Mouse (Mus musculus) intestine, postnatal 0 days (tissue): Measurements from ENCODE around the gene Cldn15. TPM values are rescaled to one million over a fixed set of nuclear protein-coding genes. Genes with fewer than 3 reads are reported as not detected.

Source experiments
- ATAC-seq: fragments of 200-750 bp; cut with Nextera tagmentation; 2 replicates; pipeline ENCODE4 v1.8.0; 2017; ENCODE audit warnings: mild to moderate bottlenecking, moderate TSS enrichment, moderate library complexity
- H3K27ac ChIP-seq: fragments of 300-500 bp; sonication (generic); 2 replicates; pipeline ENCODE4 v1.5.1; 2014; ENCODE audit warnings: mild to moderate bottlenecking, low read depth, low read length, moderate library complexity
- H3K27me3 ChIP-seq: fragments of 300-500 bp; sonication (generic); replicated peaks from 2 replicates; pipeline ENCODE4 v1.6.1; 2014; ENCODE audit warnings: low read length, mixed read lengths; ENCODE audit not compliant: control insufficient read depth, insufficient read depth
- H3K36me3 ChIP-seq: fragments of 300-500 bp; sonication (generic); 2 replicates; pipeline ENCODE4 v1.6.1; 2014; ENCODE audit warnings: mild to moderate bottlenecking, moderate library complexity; ENCODE audit not compliant: control insufficient read depth, insufficient read depth
- H3K4me1 ChIP-seq: fragments of 300-500 bp; sonication (generic); replicated peaks from 2 replicates; pipeline ENCODE4 v1.6.1; 2014; ENCODE audit warnings: antibody characterized with exemption, low read length, mixed read lengths; ENCODE audit not compliant: control insufficient read depth, insufficient read depth
- H3K4me2 ChIP-seq: fragments of 300-500 bp; sonication (generic); replicated peaks from 2 replicates; pipeline ENCODE4 v1.6.1; 2014; ENCODE audit warnings: low read depth, mild to moderate bottlenecking, moderate library complexity
- H3K4me3 ChIP-seq: fragments of 300-500 bp; sonication (generic); 2 replicates; pipeline ENCODE4 v1.5.1; 2014; ENCODE audit warnings: low read depth, low read length
- H3K9ac ChIP-seq: fragments of 300-500 bp; sonication (generic); 2 replicates; pipeline ENCODE4 v1.6.1; 2014; ENCODE audit warnings: mild to moderate bottlenecking, low read depth, low read length
- H3K9me3 ChIP-seq: fragments of 300-500 bp; sonication (generic); 2 replicates; pipeline ENCODE4 v1.6.1; 2016; ENCODE audit warnings: mixed run types; ENCODE audit not compliant: control insufficient read depth
- CTCF ChIP-seq: sonication (generic); IDR thresholded peaks from 2 replicates; pipeline ENCODE4 v1.5.1; 2016; ENCODE audit warnings: low read depth, mild to moderate bottlenecking, control low read depth, antibody characterized with exemption, moderate library complexity
- WGBS: fragments of 180-500 bp; shearing (Covaris S2); extraction: QIAGEN DNeasy Blood & Tissue Kit; methylation state at CpG from one replicate; pipeline ENCODE4 v1.1.7; 2014; 5-methylcytosine and 5-hydroxymethylcytosine counted together
- polyA plus RNA-seq: library from polyadenylated mRNA; unstranded; fragments of >200 nt; fragmentation: Nextera tagmentation; extraction: Ambion mirVana; gene quantifications from 2 replicates; pipeline ENCODE4 v1.2.1, GENCODE M21; 2015

Gene Cldn15
- polyA plus RNA-seq, 1 experiment from 2014 or later = 29.5 TPM

DNA sequence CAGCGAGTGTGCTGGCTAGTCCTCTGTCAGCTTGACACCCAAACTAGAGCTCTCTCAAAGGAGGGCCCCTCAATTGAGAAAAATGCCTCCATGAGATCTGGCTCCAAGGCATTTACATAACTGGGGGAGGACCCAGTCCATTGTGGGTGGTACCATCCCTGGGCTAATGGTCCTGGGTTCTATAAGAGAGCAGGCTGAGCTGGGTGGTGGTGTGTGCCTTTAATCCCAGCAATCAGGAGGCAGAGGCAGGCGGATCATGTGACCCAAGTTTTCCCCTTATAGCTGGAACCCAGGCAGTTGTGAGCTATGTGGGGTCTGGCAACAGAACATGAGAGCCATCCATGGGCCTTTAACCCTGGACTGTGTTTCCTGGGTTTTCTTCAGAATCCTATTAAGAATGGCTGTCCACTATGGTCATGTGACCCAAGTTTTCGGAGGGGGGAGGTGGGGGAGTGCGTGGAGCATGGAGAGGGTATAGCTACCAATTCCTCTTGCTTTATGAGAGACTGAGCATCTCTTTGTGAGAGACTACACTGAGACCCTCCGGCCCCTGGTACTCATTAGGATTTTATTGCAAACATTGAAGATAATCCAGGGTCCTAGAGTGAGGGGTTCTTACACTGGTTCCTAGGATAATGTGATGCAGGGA, 5.0 kb upstream of the Cldn15 start:
- Histone ChIP-seq H3K4me2 (peak overlapping the region; percentile 78), H3K27ac (peak overlapping the region; percentile 73), H3K27me3 (no peaks in the 10 kb centered on the region), H3K4me1 (peaks cover 15% of the 10 kb centered on the region; the same call in 1 of the 2 replicates), H3K9ac (peak overlapping the region; percentile 57), H3K4me3 (peak overlapping the region; percentile 69), H3K9me3 (no peaks in the 10 kb centered on the region), H3K36me3 (peaks cover 34% of the 10 kb centered on the region)
- 26% methylated on average over 5 of the region's 5 CpGs for WGBS
- ATAC-seq = no peak
- no peak for TF ChIP-seq CTCF

DNA sequence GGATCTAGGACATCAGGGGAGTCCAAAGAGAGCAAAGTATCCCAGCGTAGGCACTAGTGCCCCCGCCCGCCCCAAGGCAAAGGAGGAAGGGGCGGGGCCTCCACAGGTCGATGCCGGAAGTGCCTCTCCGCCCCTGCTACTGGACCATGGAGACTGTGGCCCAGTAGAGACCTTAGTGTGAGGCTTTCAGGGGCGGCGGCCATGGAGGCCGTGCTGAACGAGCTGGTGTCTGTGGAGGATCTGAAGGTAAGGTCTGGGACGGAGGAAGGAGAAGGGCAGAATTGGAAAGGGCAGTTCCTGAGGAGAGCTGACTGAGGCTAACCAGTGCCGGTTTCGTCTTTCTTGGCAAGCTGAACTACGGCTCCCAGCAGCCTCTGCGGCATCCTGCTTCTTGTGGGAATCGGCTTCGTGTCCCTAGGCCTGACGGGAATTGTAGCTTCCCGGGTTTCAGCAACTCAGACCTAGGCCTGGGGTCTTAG, 4.4 kb upstream of the Cldn15 start:
- H3K27me3 ChIP-seq = no peaks in the 10 kb centered on the region
- WGBS = 0% methylated on average over 20 of the region's 20 CpGs
- H3K9ac ChIP-seq = peak overlapping the region; percentile 57
- H3K4me3 ChIP-seq = peak overlapping the region; percentile 69
- peaks cover 34% of the 10 kb centered on the region for H3K36me3 ChIP-seq
- TF ChIP-seq CTCF = no peak
- peak overlapping the region; percentile 73 for H3K27ac ChIP-seq
- peak overlapping the region; percentile 78 for H3K4me2 ChIP-seq
- H3K9me3 ChIP-seq = no peaks in the 10 kb centered on the region
- peaks cover 14% of the 10 kb centered on the region; the same call in 1 of the 2 replicates for H3K4me1 ChIP-seq
- ATAC-seq = peak; percentile 70

DNA sequence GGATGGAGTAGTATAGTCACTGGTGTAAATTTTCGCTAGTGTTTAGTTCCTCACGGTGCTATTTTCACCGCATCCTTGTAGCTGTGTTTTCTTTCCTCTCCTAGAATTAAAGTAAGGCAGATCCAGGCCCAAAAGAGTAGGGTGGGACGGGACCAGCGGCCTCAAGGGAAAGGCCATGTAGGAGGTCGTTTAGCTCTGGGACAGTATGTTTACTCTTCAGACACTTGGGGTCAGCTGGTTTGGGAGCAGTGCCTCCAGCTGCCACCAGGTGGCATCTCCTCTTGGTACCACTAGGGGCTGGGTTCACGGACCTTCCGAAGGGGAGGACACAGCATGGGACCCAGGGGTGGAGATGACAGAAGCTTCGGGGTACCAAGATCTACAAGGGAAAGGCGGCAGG, 3.9 kb upstream of the Cldn15 start:
- peak overlapping the region; percentile 78 for H3K4me2 ChIP-seq
- peak; percentile 32; the same call in 1 of the 2 replicates for ATAC-seq
- WGBS = 2% methylated on average over 10 of the region's 10 CpGs
- TF ChIP-seq CTCF = peak; percentile 95
- peak overlapping the region; percentile 73 for H3K27ac ChIP-seq
- H3K36me3 ChIP-seq = peaks cover 34% of the 10 kb centered on the region
- H3K4me1 ChIP-seq = peaks cover 19% of the 10 kb centered on the region; the same call in 1 of the 2 replicates
- peak overlapping the region; percentile 69 for H3K4me3 ChIP-seq
- H3K9ac ChIP-seq = peak overlapping the region; percentile 57
- H3K9me3 ChIP-seq = no peaks in the 10 kb centered on the region
- no peaks in the 10 kb centered on the region for H3K27me3 ChIP-seq

GRCm38 (mm10) chr5:136962966-136963540, 3.4 kb upstream of the Cldn15 start:
- no peaks in the 10 kb centered on the region for H3K9me3 ChIP-seq
- peak overlapping the region; percentile 69; the same call in 1 of the 2 replicates for H3K4me3 ChIP-seq
- no peak for TF ChIP-seq CTCF
- no peak overlapping the region for H3K27ac ChIP-seq
- H3K4me1 ChIP-seq = peaks cover 20% of the 10 kb centered on the region; the same call in 1 of the 2 replicates
- no peaks in the 10 kb centered on the region for H3K27me3 ChIP-seq
- H3K9ac ChIP-seq = 0 out of 2 replicates have a peak overlapping the region, but pooled peaks have one; percentile 57
- no peak for ATAC-seq
- 70% methylated on average over 8 of the region's 8 CpGs for WGBS
- peak overlapping the region; percentile 78 for H3K4me2 ChIP-seq
- peaks cover 34% of the 10 kb centered on the region for H3K36me3 ChIP-seq

DNA sequence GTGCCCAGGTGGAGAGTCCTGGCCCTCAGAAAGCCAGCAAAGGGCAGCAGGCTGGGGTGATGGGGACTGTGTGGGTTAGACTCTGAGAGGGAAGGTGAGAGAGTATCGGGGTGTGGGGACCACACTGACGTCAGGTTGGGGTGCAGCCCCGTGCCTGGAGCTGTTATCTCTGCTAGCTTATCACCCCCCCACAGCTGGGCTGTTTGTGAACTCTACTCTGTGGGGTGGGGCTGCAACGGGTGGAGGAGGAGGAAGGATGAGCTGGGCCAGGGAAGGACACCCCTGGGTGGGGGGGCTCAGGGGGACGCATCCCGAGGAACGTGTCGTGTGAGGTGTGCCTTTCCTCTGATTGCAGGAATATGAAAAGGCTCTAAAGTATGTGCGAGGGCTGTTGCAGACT, 1.2 kb upstream of the Cldn15 start:
- peak overlapping the region; percentile 86 for H3K27ac ChIP-seq
- peaks cover 20% of the 10 kb centered on the region; the same call in 1 of the 2 replicates for H3K4me1 ChIP-seq
- no peaks in the 10 kb centered on the region for H3K9me3 ChIP-seq
- WGBS = 49% methylated on average over 9 of the region's 9 CpGs
- no peak for TF ChIP-seq CTCF
- peaks cover 34% of the 10 kb centered on the region for H3K36me3 ChIP-seq
- ATAC-seq = peak; percentile 31
- H3K27me3 ChIP-seq = no peaks in the 10 kb centered on the region
- H3K9ac ChIP-seq = no peak overlapping the region
- H3K4me2 ChIP-seq = peak overlapping the region; percentile 58
- H3K4me3 ChIP-seq = no peak overlapping the region

GRCm38 (mm10) chr5:136965686-136966085, 730 bp upstream of the Cldn15 start:
- H3K4me2 ChIP-seq = peak overlapping the region; percentile 58
- H3K9me3 ChIP-seq = no peaks in the 10 kb centered on the region
- H3K36me3 ChIP-seq = peaks cover 34% of the 10 kb centered on the region
- peak; percentile 14 for ATAC-seq
- no peaks in the 10 kb centered on the region for H3K27me3 ChIP-seq
- no peak for TF ChIP-seq CTCF
- H3K4me3 ChIP-seq = no peak overlapping the region
- H3K9ac ChIP-seq = no peak overlapping the region; the same call in 1 of the 2 replicates
- peaks cover 20% of the 10 kb centered on the region; the same call in 1 of the 2 replicates for H3K4me1 ChIP-seq
- WGBS = 59% methylated on average over 7 of the region's 8 CpGs
- H3K27ac ChIP-seq = peak overlapping the region; percentile 86
